Mouse (Mus musculus) lung, adult 2 months (tissue): ENCODE results near the gene Lctl. TPM values are rescaled to one million over a fixed set of nuclear protein-coding genes. Genes with fewer than 3 reads are reported as not detected.
"Not testable (repeated sequence)": the region's sequence is repeated elsewhere in the genome, so short reads cannot be mapped to it uniquely, and the experiment has no call there.

ENCODE experiments used
- DNase-seq: peaks from one replicate; pipeline ENCODE4 v3.0.0; 2022
- H3K4me1 ChIP-seq: fragments of 200-500 bp; 2 replicates; pipeline ENCODE4 v1.6.1; 2011; ENCODE audit warnings: low read length; ENCODE audit not compliant: control insufficient read depth, insufficient read depth
- H3K4me3 ChIP-seq: fragments of 200-500 bp; replicated peaks from 2 replicates; pipeline ENCODE3; 2011; ENCODE audit warnings: low read depth, mild to moderate bottlenecking, control low read depth, low read length; ENCODE audit errors: extremely low read depth
- CTCF ChIP-seq: fragments of 200-500 bp; IDR thresholded peaks from 2 replicates; pipeline ENCODE4 v1.5.1; 2011; ENCODE audit warnings: mild to moderate bottlenecking, low read length, control low read depth; ENCODE audit not compliant: insufficient read depth
- POLR2A ChIP-seq: fragments of 200-500 bp; IDR thresholded peaks from 2 replicates; pipeline ENCODE4 v1.6.1; 2011; ENCODE audit warnings: low read depth, mild to moderate bottlenecking, control low read depth, low read length, borderline replicate concordance; ENCODE audit errors: extremely low read depth
- WGBS: fragments of 180-500 bp; shearing (Covaris S2); methylation state at CpG from one replicate; pipeline ENCODE4 v1.1.7; 2018; 5-methylcytosine and 5-hydroxymethylcytosine counted together
- polyA plus RNA-seq: library from polyadenylated mRNA; depleted of rRNA; stranded (reverse); fragments of >200 nt; gene quantifications from 2 replicates; pipeline ENCODE4 v1.2.3, GENCODE M21; 2012; rRNA removed

Lctl gene
- polyA plus RNA-seq, 1 experiment, result 2.9 TPM

DNA sequence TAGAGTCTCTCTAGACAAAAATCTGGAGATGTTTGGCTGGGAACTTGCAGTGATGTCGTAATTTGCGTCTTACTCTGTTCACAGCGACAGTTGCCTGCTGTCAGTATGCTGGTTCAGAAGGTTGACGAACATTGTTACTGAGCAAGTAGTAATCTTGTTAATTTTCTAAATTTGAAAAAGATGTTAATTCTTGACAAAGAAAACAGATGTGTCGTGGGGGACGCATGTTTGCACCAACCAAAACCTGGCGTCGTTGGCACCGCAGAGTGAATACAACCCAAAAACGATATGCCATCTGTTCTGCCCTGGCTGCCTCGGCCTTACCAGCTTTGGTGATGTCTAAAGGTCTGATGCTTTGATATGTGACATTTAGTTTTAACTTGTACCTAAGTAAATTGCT lies 58.4 kb downstream of the Lctl start:
- no peak for TF ChIP-seq CTCF
- no peak for TF ChIP-seq POLR2A
- no peak for DNase-seq
- WGBS, result 80% methylated on average over 11 of the region's 11 CpGs

GRCm38 (mm10) chr9:64178610-64178973 lies 61.6 kb downstream of the Lctl start:
- no peak for TF ChIP-seq POLR2A
- 0 out of 2 replicates have a peak, but pooled peaks have one; percentile 6 for TF ChIP-seq CTCF
- DNase-seq, result no peak
- WGBS, result 43% methylated on average over 3 of the region's 3 CpGs
- peaks cover 11% of the 10 kb centered on the region for H3K4me1 ChIP-seq
- H3K4me3 ChIP-seq, result peak overlapping the region; percentile 92

More for the DNA sequence above, 58.4 kb downstream of the Lctl start:
- Histone ChIP-seq H3K4me3 (no peak overlapping the region), H3K4me1 (peaks cover 11% of the 10 kb centered on the region)

GRCm38 (mm10) chr9:64178974-64179646 lies 62.2 kb downstream of the Lctl start, which contains the start of gene Snapc5:
Snapc5 (plus strand) TSS chr9:64179274.
- DNase-seq, result peak; percentile 90
- TF ChIP-seq CTCF (peak; percentile 21; the same call in 1 of the 2 replicates), POLR2A (peak; percentile 93; the same call in 1 of the 2 replicates)
- under 1% methylated on average over 35 of the region's 35 CpGs for WGBS
- Histone ChIP-seq H3K4me3 (peak within 1 kb of the TSS; percentile 92), H3K4me1 (peaks cover 9% of the 10 kb centered on the region)

DNA sequence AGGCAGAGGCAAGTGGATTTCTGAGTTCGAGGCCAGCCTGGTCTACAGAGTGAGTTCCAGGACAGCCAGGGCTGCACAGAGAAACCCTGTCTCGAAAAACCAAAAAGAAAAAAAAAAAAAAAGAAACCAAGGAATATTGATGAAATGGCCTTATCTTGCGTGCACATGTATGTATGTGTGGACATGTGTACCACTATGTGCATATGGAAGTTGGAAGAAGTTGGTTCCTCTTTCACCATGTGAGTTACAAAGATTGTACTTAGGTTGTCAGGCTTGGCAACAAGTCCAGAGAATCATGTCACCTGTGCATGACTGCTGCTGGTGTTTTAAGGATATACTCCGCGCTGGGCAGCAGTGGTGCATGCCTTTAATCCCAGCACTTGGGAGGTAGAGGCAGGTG lies 66.3 kb downstream of the Lctl start:
- WGBS, result 97% methylated on average over 5 of the region's 5 CpGs
- not testable (repeated sequence) for H3K4me3 ChIP-seq, DNase-seq, H3K4me1 ChIP-seq

GRCm38 (mm10) chr9:64184166-64184840 lies 67.4 kb downstream of the Lctl start:
- 92% methylated on average over 5 of the region's 5 CpGs for WGBS
- Histone ChIP-seq H3K4me3 (no peak overlapping the region), H3K4me1 (peaks cover 5% of the 10 kb centered on the region)
- DNase-seq, result no peak
- TF ChIP-seq POLR2A (no peak), CTCF (no peak)

Other genes starting within 250 kb of the Lctl start
- gene Smad6, start 95.1 kb upstream of the Lctl start, polyA plus RNA-seq, result 260 and 369 TPM in 2 replicates
- 0.43 and 0.91 TPM in 2 replicates for gene Zwilch, start 56.0 kb downstream of the Lctl start, polyA plus RNA-seq
- gene Rpl4, start 56.2 kb downstream of the Lctl start, polyA plus RNA-seq, result 232 and 320 TPM in 2 replicates
- gene Snapc5, start 62.1 kb downstream of the Lctl start, polyA plus RNA-seq, result 7.6 and 11.9 TPM in 2 replicates
- not detected in 2 replicates for gene Uchl4, start 118.1 kb downstream of the Lctl start, polyA plus RNA-seq
- gene Map2k1, start 136.5 kb downstream of the Lctl start, polyA plus RNA-seq, result 35.0 and 50.8 TPM in 2 replicates
- gene Tipin, start 164.4 kb downstream of the Lctl start, polyA plus RNA-seq, result 2.5 and 4.9 TPM in 2 replicates
- 8.2 and 8.9 TPM in 2 replicates for gene Dis3l, start 224.1 kb downstream of the Lctl start, polyA plus RNA-seq